Mouse (Mus musculus): ENCODE measurements around the gene Tsga10.
A peak's percentile ranks its signal among the peaks of the same experiment; 100 is the strongest.

The Tsga10 gene

DNA sequence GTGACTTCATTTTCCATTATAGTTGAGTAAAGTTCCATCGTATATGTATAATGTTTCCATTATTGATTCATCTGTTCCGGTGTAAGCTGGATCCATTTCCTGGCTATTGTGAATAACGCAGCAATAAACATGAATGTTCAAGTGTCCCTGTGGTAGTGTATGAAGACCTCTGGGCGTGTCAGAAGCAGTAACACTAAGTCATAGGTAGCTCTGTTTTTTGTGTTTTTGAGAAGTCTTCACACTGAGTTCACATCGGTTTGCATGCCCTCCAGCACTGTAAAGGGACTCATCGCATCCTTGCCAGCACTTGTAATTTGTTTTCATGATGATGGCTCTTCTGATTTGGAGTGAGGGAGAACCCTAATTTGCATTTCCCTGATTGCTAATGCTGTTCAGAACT is at the start of gene Tsga10:
Gene Tsga10 (minus strand): TSS at position 144 of the 400 bp plus-strand sequence.
- no peak for DNase-seq (ENCODE audit: low read depth in 2 of 2, low spot score in 2 of 2)

DNA sequence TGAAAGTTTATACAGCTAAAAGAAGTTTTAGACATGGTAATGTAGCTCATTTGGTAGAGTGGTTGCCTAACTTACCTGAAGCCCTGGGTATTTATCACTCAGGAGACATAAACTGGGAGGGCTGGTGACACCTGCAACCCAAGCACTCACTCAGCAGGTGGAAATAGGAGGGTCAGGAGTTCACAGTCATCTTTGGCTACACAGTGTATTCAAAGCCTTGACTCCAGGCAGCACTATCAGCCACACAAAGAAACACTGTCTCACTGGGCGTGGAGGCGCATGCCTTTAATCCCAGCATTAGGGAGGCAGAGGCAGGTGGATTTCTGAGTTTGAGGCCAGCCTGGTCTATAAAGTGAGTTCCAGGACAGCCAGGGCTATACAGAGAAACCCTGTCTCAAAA is 46.5 kb upstream of the Tsga10 start:
- no peak for DNase-seq (ENCODE audit: low read depth in 2 of 2, low spot score in 2 of 2)

DNA sequence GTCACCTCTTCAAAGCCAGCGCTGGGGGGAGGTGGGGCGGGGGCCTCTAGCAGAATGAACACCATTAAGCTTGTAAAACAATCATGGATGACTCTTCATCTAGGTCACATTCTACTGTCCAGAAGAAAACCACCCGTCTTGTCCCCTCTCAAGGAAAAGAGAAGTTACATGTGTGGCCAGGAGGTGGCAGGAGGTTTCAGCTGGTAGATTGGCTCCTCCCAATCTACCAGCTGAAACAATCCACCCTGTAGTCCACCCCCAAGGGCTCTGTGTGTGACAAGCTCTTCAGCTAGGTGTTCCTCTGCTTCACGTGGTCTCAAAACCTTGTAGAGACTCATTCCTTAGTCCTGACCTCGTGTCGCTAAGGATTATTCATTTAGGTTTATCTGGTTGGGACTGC is 36.9 kb upstream of the Tsga10 start:
- DNase-seq (ENCODE audit: low read depth in 2 of 2, low spot score in 2 of 2) = no peak

DNA sequence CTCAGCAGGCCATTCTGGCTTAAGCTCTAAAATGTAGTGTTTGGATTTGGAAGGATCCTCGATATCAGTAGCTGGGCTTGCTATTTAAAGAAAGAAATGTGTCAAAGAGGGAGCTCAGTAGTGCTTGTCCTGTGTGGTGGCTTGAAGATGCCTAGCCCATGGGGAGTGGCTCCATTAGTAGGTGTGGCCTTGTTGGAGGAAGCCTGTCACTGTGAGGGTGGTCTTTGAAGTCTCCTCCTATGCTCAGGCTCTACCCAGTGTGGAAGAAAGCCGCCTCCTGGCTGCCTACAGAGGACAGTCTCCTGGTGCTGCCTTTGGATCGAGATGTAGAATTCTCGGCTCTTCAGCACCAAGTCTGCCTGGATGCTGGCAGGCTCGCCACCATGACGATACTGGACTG is 34.1 kb upstream of the Tsga10 start:
- DNase-seq (ENCODE audit: low read depth in 2 of 2, low spot score in 2 of 2) = no peak

DNA sequence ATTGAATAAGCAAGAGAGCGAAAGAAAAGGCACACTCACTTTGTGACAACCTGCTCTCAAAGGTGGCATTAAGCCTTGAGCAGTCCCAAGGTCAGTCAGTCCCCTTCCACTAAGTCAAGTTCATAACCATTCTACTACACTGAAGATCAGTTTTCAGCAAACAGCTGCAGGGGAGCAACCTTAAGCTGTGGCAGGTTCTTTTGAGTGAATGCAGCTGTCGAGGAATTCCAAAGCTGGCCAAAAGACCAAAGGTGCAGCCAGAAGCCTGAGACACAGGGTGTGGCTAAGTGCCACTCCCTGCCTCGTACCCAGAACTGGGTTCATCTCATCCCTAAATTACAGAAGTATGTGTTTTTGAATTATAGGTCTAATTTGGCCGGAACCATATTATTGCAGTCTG is 33.6 kb upstream of the Tsga10 start:
- no peak for DNase-seq (ENCODE audit: low read depth in 2 of 2, low spot score in 2 of 2)

DNA sequence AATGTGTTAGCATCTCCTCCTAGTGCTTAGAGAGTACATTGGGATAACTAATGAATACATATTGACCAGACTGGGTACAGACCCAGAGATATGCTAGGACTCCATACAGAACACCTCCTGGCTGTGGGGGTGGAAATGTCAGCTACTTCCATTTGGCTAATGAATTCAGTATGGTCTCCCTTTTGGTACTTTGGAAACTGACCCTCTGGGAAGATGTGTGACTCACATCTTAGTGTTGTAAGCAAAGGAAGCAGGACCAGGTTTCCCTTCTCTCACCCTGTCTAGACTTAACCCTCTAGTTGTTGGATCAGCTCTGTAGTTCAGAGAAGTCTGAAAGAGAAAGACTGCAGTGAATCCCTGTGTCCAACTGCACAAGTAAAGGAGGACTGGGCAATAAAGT is 28.4 kb upstream of the Tsga10 start:
- no peak for DNase-seq (ENCODE audit: low read depth in 2 of 2, low spot score in 2 of 2)

DNA sequence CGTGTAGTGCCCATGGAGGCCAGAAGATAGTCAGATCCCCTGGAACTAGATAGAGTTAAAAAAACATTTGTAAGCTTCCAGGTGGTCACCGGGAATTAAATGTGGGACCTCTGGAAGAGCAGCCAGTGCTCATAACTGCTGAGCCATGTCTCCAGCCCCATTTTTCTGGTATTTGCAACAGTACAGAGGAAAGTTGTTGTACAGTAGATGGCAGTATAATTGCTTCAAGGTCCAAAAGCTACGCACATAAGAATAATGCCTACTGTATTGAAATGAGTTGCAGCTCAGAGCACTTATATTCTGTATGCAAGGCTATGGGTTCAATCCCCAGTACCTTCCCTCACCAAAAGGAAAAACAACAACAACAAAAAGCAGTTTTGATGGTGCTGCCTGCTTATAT is 25.2 kb upstream of the Tsga10 start:
- DNase-seq (ENCODE audit: low read depth in 2 of 2, low spot score in 2 of 2) = no peak

DNA sequence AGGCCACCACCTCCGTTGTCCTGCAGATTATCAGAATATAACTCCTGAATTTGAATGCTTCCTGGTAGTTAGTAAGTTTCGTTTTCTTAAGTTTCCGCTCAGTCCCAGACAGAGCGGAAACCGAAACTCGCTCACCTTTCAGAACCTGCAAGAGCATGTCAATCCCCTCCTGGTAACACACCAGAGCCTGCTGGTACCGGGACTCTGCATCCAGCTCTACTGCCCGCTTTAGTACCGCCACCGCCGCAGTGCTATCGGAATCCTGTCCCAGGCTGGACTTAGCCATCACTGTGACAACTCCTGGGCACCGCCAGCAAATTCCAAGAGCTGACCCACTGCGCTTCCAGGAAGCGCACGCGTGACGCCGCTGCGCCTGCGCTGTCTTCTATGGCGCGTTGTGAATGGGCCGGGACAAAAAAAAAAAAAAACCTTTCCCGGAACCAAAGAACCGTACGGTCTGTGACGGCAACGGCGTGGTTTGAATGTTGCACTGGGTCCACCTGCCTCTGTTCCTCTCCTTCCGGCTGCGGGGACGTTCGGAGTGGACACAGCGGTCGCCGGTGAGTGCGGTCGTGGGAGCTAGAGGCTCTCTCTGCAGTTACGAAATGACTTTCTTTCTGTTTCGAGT is 23.9 kb upstream of the Tsga10 start, which contains the start of the genes Mitd1 and Mrpl30:
Gene Mitd1 (minus strand): TSS at position 387 of the 628 bp plus-strand sequence.
Gene Mrpl30 (plus strand): TSS at position 453 of the 628 bp plus-strand sequence.
- peak; percentile 85 to 91 for DNase-seq (ENCODE audit: low read depth in 2 of 2, low spot score in 2 of 2)

DNA sequence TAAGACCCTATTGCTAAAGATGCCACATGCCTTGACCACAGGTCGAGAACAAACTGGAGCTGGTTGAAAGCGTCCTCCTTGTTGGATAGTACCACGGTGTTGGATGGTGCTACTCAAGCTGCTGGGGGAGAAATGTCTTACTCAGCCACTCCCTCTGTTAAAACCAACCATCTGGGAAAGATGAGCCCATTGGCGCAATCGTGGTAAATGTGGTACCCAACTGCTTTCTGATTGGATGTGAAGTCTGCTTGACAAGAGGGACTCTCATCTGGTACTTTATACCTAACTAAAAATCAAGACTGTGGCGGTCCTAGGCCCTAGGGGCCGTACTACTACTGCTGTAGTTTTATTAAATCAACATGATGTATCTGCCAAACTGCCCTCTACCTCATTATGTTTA is 23.0 kb upstream of the Tsga10 start:
- DNase-seq (ENCODE audit: low read depth in 2 of 2, low spot score in 2 of 2) = no peak

DNA sequence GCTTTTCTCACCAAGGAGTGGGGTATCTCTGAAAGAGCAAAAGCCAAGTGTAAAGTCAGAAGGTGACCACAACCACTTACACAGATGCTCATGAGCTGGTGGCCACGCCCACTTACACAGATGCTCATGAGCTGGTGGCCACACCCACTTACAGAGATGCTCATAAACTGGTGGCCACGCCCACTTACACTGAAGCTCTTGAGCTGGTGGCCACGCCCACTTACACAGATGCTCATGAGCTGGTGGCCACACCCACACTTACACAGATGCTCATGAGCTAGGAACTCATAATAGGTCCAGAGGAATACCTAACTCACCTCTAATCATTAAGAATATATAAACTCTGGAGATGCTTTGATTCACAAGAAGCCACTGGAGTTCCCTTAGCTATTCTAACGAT is 18.2 kb upstream of the Tsga10 start:
- no peak for DNase-seq (ENCODE audit: low read depth in 2 of 2, low spot score in 2 of 2)

DNA sequence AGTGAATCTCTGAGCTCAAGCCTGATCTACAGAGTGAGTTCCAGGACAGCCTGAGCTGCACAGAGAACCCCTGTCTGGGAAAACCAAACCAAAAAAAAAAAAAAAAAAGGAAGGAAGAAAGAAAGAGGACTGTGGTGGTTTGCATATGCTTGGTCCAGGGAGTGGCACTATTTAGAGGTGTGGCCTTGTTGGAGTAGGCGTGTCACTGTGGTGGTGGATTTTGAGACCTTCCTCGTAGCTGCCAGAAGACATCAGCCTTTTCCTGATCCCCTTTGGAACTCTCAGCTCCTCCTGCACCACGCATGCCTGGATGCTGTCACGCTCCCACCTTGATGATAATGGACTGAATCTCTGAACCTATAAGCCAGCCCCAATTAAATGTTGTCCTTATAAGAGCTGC is 17.2 kb upstream of the Tsga10 start:
- no peak for DNase-seq (ENCODE audit: low read depth in 2 of 2, low spot score in 2 of 2)

DNA sequence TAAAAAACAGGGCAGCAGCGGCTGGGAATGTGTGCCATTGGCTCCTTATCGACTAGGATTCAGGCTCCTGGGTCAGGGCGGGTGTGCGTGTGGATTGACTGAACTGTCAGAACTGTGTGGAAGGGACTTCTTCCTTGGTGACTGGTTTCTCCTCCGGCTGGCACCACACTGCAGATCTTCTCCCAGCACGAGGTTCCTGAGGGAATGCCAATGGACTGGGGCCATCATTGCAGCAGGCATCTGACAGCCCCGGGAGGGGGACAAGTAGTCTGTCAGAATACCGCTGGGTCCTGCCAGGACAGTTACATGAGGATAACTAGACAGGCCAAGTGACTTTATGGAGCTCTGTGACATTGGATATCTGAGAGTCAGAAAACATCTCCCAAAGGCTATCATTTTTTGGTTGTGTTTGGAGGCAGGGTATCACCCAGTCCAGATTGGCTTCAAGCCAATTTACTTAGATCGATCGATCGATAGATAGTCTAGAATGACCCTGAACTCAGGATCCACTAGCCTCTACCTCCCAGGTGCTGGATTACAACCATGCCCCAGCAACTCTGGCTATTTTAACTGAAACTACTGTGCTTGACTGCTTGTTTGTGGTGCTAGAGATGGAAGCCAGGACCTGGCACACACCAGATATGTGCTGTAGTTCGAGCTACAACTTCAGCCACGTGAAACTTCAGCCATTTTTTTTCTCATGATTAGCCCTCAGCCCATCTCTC is 11.7 kb upstream of the Tsga10 start:
- no peak for DNase-seq (ENCODE audit: low read depth in 2 of 2, low spot score in 2 of 2)

DNA sequence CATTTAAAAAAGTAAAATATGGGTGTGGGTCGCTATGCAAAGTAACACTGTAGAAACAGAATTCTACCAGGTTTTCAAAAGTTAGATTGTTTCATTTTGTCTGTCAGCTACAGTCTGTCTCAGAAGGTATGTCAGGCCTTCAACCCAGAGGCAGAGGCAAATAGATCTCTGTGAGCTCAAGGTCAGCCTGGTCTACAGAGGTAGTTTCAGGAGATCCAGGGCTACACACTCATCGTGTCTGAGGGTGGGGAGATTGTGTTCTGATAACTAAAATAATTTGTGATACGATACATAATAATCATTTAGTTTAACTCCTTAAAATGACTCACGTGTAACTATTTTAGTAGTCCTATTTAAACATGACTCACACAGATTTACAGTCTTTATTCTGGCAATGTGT is 6.9 kb upstream of the Tsga10 start:
- no peak for DNase-seq (ENCODE audit: low read depth in 2 of 2, low spot score in 2 of 2)

DNA sequence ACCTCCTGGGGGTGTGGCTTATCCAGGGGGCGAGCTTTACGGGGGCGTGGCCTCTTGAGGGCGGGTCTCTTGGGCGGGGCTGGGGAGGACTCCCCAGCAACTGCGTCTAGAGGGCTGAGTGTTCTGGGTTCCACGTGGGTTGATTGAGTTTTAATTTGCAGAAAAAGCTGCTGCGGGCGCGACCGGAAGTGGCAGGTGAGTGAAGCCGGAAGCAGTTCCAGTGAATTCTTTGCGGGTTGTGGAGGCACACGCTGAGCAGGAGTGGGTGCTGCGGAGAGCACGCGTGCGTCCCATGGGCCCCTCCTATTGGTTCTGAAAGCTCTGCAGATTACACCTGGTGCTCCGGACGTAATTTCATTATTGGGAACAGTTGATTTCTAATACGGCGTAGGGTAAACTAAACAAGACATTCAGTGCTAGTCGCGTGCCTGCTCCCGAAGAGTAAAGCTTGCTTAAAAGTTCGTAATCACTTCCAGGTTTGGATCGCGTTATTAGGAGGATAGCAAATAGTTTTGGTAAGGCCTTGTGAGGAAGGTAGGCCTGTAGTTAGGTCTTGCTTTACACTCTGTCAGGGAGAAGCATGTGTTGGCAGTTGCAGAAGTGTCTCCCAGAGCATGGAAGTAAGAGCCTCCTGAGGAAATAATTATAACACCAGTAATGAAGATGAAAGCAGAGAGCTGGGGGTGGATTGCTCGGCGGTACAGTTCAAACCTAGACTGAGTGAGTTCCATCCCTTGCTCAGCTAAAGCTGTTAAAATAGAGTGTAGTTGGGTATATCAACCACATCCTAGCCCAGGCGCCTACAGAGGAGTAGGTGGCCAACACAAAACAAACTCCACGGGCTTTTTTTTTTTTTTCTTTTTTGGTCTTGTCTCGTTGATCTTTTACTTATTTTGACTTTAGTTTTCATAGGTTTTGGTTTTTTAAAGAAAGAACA is 6.2 kb upstream of the Tsga10 start:
- peak; percentile 66 to 77 for DNase-seq (ENCODE audit: low read depth in 2 of 2, low spot score in 2 of 2)

DNA sequence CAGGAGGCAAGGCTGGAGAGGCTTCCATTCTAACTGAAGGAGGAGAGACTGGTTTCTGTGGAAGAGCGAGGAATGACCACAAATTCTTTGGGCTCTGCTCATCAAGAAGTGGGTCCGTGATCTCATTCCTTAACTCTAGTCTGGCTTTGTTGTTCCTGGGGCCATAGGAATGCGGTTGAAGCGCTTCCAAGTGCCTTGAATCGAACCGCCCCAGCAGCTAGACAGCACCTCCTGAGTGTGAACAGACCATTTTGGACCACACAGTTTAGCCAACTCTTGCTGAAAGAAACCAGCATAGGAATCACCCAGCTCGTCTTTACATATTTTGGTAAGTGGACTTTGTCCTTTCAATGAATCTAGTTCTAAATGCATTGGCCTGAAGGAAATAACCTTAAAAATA is 5.5 kb upstream of the Tsga10 start, which contains the start of gene Lipt1:
Gene Lipt1 (plus strand): TSS at position 35 of the 400 bp plus-strand sequence.
- no peak for DNase-seq (ENCODE audit: low read depth in 2 of 2, low spot score in 2 of 2)

DNA sequence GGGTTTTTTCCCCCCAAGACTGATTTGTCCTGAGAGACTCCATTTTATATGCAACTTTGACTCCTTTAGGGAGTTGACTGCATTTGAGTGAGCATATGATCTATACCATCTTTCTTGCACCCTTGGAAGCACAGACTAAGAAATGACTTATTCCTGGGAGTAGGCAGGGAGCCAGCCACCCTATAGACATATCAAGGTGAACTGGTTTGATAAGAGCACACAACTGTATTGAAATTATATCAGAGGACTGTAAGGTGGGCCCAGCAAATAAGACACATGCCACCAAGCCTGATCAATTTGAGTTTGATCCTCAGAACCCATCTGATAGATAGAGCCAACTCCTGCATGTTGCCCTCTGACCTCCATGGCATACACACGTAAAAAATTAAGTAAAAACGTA is 3.1 kb upstream of the Tsga10 start:
- no peak for DNase-seq (ENCODE audit: low read depth in 2 of 2, low spot score in 2 of 2)

DNA sequence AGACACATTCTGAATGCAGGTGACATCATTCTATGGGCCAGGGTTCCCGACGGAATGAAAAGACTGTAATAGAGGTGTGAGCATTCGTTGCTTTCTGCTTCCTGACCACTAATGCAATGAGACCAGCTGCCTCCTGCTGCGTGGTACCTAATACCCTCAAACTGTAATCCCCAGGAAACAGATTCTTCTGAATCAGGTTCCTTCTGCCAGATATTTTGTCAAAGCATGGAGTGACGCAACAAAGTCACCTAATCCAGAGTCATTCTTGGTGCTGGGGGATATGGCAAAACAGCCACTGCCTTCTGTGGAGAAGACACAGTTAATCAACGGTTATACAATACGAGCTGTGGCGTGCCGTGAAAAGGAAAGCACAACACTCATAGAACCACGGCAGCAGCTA is 2.4 kb upstream of the Tsga10 start:
- DNase-seq (ENCODE audit: low read depth in 2 of 2, low spot score in 2 of 2) = no peak

DNA sequence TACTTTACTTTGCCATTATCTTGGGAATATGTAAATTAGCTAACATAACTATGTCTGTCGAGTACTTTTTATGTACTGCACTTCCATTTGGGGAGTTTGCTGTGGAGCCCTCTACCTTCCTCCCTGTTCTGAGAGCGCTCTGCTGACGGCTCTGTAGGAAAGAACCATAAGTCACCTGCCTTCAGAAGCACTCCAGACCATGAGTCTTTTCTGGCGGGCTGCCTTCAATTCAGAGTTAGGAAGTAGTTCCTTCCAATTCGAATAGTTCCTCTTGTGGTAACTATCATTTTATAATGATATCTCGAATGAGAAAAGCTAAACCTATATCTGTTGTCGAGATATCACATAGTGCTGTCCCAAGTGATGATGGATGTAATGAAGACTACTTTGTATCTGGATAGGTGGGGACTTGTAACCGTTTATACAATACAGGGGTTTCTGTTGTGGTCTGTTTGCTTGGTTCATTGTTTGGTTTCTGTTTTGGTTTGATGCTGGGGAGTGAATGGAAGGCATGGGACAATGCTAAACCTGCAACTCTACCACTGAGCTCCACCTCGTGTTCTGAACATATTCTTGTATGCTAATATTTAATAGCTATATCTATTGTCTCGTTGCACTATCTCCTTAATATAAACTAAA is 1.6 kb upstream of the Tsga10 start:
- DNase-seq (ENCODE audit: low read depth in 2 of 2, low spot score in 2 of 2) = no peak

DNA sequence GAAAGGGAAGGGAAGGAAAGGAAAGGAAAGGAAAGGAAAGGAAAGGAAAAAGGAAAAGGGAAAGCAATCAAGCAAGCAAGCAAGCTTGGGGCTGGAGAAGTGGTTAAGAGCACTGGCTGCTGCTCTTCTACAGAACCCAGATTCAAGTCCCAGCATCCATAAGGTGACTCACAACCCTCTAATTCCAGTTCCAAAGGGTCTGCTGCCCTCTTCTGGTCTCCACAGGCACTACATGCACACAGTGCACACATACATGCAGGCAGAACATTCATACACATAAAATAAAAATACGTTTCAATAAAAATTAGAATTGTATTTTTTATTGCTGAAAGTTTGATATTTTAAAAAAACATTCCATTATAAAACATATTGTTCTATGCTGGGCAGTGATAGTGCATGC is 827 bp upstream of the Tsga10 start:
- peak; percentile 29 to 53 for DNase-seq (ENCODE audit: low read depth in 2 of 2, low spot score in 2 of 2)

DNA sequence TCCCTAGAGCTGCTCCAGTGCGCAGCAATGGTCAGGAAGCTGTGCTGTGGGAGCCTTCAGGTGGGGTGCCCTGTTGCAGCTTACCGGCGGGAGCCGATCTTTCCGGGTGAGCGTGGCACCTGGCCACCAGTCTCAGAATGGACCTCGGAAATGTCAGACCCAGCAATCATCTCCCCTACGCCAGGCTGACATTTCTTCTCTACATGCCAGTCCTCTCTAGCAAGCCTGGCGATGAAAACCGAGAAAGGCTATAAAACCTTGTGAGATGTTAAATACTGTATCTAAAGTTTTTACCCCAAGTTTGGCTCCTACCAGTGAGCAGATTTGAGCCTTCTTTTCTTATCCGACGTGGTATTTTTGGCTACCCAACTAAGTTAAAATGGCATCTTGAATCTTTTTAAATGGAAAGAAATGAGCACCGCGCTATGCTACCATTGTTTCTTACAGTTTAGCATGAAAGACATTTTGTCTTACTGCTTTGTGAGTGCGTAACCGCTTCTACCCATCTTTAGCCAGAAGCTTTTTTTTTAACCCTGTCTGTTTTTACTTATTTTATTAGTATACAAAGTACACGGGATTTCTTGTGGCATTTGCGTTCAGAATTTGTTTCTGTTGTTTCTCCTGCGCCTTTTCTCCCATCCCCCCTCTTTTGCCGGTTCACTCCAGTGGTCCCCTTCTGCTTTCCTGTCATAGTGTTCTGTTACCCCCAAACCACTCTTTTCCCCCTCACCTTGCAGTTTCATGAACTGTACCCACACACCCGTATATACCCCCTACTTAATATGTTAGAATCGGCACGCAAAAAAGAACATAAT is 621 bp downstream of the Tsga10 start:
- no peak for DNase-seq (ENCODE audit: low read depth in 2 of 2, low spot score in 2 of 2)
